Mouse (Mus musculus) gastrocnemius, postnatal 25 days (tissue): ENCODE measurements at regions not wholly inside any gene's neighbourhood (a gene's known extent, or its start where the extent isn't known, plus 50 kb on each side); places are given as distances from the start of the nearest gene placed in this dataset.
A peak's percentile ranks its signal among the peaks of the same experiment; 100 is the strongest.

ENCODE experiments used
- DNase-seq: peaks from one replicate; pipeline ENCODE4 v3.0.0; 2022

- peak; percentile 62 for DNase-seq
Observed at GRCm38 (mm10) chr12:99096930-99097617, 176.7 kb downstream of the Ttc8 start.

- peak; percentile 23 for DNase-seq
Observed at GRCm38 (mm10) chr12:99097618-99098066, 177.3 kb downstream of the Ttc8 start.

- DNase-seq, result no peak
Observed at GRCm38 (mm10) chr12:99099881-99100280, 179.5 kb downstream of the Ttc8 start.

- DNase-seq, result no peak
Observed at GRCm38 (mm10) chr12:99108616-99109015, 188.2 kb downstream of the Ttc8 start.

- no peak for DNase-seq
Observed at GRCm38 (mm10) chr12:99113781-99114180, 193.4 kb downstream of the Ttc8 start.

GRCm38 (mm10) chr12:99116491-99116890 is 196.1 kb downstream of the Ttc8 start:
- DNase-seq, result no peak

- no peak for DNase-seq
Observed at GRCm38 (mm10) chr12:99118381-99119115, 198.2 kb downstream of the Ttc8 start.

GRCm38 (mm10) chr12:99119966-99120365 is 199.6 kb downstream of the Ttc8 start:
- no peak for DNase-seq

GRCm38 (mm10) chr12:99123611-99124495 is 203.5 kb downstream of the Ttc8 start:
- DNase-seq, result no peak

GRCm38 (mm10) chr12:99126129-99126528 is 205.8 kb downstream of the Ttc8 start:
- no peak for DNase-seq
